In the genomic region with DNA sequence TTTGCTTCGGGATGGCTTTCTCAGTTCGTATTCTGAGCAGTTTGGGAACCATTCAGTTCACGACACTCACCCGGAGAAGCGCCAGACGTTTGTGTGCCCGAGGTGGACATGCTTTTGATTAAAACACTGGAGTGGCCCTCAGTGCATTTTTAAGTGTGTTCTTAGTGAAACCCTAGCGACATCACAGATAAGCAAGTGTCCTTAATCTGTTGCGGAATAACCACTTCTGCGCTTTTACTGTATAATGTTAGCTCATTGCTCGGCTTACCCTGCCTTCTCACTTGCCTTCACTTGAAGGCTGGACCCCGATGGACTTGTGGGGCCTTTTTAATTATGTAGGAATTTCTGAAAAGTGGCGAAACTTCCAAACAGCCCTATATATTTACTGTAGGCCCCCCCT, we compare ENCODE assay signal across 8 mouse cellular contexts. TPM values are rescaled to one million over a fixed set of nuclear protein-coding genes. Genes with fewer than 3 reads are reported as not detected.
DNase-seq lines count a peak whose midpoint lies in the region; ATAC-seq and TF ChIP-seq lines count a peak whose summit lies in the region.

No protein-coding gene starts in this region.

- H3K9ac ChIP-seq in heart, postnatal 0 days (replicated peaks; ENCODE audit: low read depth, low read length), result peak overlapping the region; percentile 87
- H3K9ac ChIP-seq in hindbrain, embryonic 13.5 days, result peak overlapping the region; percentile 96
- peak overlapping the region; percentile 73 for H3K9ac ChIP-seq in midbrain, embryonic 11.5 days (ENCODE audit: low read length)

- no peaks in the 10 kb centered on the region for H3K9me3 ChIP-seq in heart, postnatal 0 days (replicated peaks; ENCODE audit: control insufficient read depth, low read length)
- no peaks in the 10 kb centered on the region for H3K9me3 ChIP-seq in hindbrain, embryonic 13.5 days
- H3K9me3 ChIP-seq in midbrain, embryonic 11.5 days (ENCODE audit: control insufficient read depth, low read length), result no peaks in the 10 kb centered on the region

- TF ChIP-seq POLR2A in bone marrow, adult 2 months (IDR thresholded peaks at IDR 0.05; ENCODE audit: borderline replicate concordance, control insufficient read depth, low read depth, low read length), result no peak

- H3K36me3 ChIP-seq in heart, postnatal 0 days (replicated peaks; ENCODE audit: control insufficient read depth, insufficient read depth, low read length), result peaks cover 33% of the 10 kb centered on the region
- peaks cover 46% of the 10 kb centered on the region for H3K36me3 ChIP-seq in hindbrain, embryonic 13.5 days
- H3K36me3 ChIP-seq in midbrain, embryonic 11.5 days (ENCODE audit: control insufficient read depth, insufficient read depth, low read length), result peaks cover 2% of the 10 kb centered on the region

- whole genome bisulfite sequencing in heart, postnatal 0 days, result 3% methylated on average over 13 of the region's 13 CpGs
- 3% methylated on average over 13 of the region's 13 CpGs for WGBS in bone marrow, adult 2 months
- WGBS in hindbrain, embryonic 13.5 days, result 8% methylated on average over 13 of the region's 13 CpGs
- 6% methylated on average over 13 of the region's 13 CpGs for WGBS in midbrain, embryonic 11.5 days

- TF ChIP-seq CTCF in heart, postnatal 0 days (IDR thresholded peaks at IDR 0.05; ENCODE audit: low read depth), result no peak
- no peak for TF ChIP-seq CTCF in bone marrow, adult 2 months (IDR thresholded peaks at IDR 0.05; ENCODE audit: control insufficient read depth, insufficient read depth, low read length)

- H3K27ac ChIP-seq in heart, postnatal 0 days (ENCODE audit: low read depth), result peak overlapping the region; percentile 90
- H3K27ac ChIP-seq in bone marrow, adult 2 months (ENCODE audit: control insufficient read depth, insufficient read depth, low read depth, low read length, poor library complexity), result peak overlapping the region; percentile 88
- H3K27ac ChIP-seq in hindbrain, embryonic 13.5 days, result peak overlapping the region; percentile 96
- H3K27ac ChIP-seq in midbrain, embryonic 11.5 days (ENCODE audit: low read depth, low read length), result peak overlapping the region; percentile 70; the same call in 1 of the 2 replicates

- H3K4me2 ChIP-seq in heart, postnatal 0 days (ENCODE audit: low read depth, low read length), result peak overlapping the region; percentile 70
- H3K4me2 ChIP-seq in hindbrain, embryonic 13.5 days, result peak overlapping the region; percentile 89
- H3K4me2 ChIP-seq in midbrain, embryonic 11.5 days, result peak overlapping the region; percentile 74

- H3K4me3 ChIP-seq in heart, postnatal 0 days (ENCODE audit: low read depth, low read length), result peak overlapping the region; percentile 69
- H3K4me3 ChIP-seq in bone marrow, adult 2 months (replicated peaks; ENCODE audit: control insufficient read depth, low read depth, low read length), result peak overlapping the region; percentile 93
- H3K4me3 ChIP-seq in hindbrain, embryonic 13.5 days, result peak overlapping the region; percentile 85
- H3K4me3 ChIP-seq in midbrain, embryonic 11.5 days (ENCODE audit: low read depth, low read length), result peak overlapping the region; percentile 70

- H3K4me1 ChIP-seq in heart, postnatal 0 days (ENCODE audit: control insufficient read depth, insufficient read depth), result peaks cover 3% of the 10 kb centered on the region; the same call in 1 of the 2 replicates
- H3K4me1 ChIP-seq in bone marrow, adult 2 months (ENCODE audit: control insufficient read depth, insufficient read depth, low read length), result no peaks in the 10 kb centered on the region
- H3K4me1 ChIP-seq in hindbrain, embryonic 13.5 days (replicated peaks), result peaks cover 26% of the 10 kb centered on the region
- H3K4me1 ChIP-seq in midbrain, embryonic 11.5 days (ENCODE audit: control insufficient read depth, insufficient read depth, low read length), result peaks cover 9% of the 10 kb centered on the region; the same call in 1 of the 2 replicates

- no peak for TF ChIP-seq EP300 in heart, postnatal 0 days (IDR thresholded peaks at IDR 0.05; ENCODE audit: low read depth)

- H3K27me3 ChIP-seq in heart, postnatal 0 days (ENCODE audit: control insufficient read depth, insufficient read depth, low read length), result no peaks in the 10 kb centered on the region
- no peaks in the 10 kb centered on the region for H3K27me3 ChIP-seq in hindbrain, embryonic 13.5 days
- no peaks in the 10 kb centered on the region for H3K27me3 ChIP-seq in midbrain, embryonic 11.5 days (ENCODE audit: control insufficient read depth, insufficient read depth, low read length)

- no peak for DNase-seq in heart, postnatal 0 days (ENCODE audit: low spot score)
- no peak for DNase-seq in heart, adult 18-20 months
- no peak for DNase-seq in midbrain, embryonic 11.5 days (ENCODE audit: low spot score, missing footprints)
- no peak for DNase-seq in adrenal gland, adult 18-20 months (ENCODE audit: low spot score in 2 of 2)
- no peak for DNase-seq in right cerebral cortex, postnatal 36 days (ENCODE audit: low spot score in 2 of 2)
- DNase-seq in left cerebral cortex, adult 8-10 months (ENCODE audit: low spot score in 2 of 2), result no peak

- ATAC-seq in heart, postnatal 0 days (ENCODE audit: insufficient read depth, low read depth), result no peak
- ATAC-seq in hindbrain, embryonic 13.5 days (ENCODE audit: low FRiP score), result no peak
- ATAC-seq in midbrain, embryonic 11.5 days (ENCODE audit: low FRiP score), result no peak; the same call in 1 of the 2 replicates

RNA-seq across cellular contexts. Expression of a gene that starts 0.7 kb away (rescaled TPM):
- total RNA-seq in heart, postnatal 0 days (2014; rRNA removed; ENCODE audit: low replicate concordance), result 40.2 and 49.1 TPM in 2 replicates
- polyA plus RNA-seq in heart, postnatal 0 days (2015; fragmentation: Nextera tagmentation; extraction: Ambion mirVana), result 21.8 and 23.8 TPM in 2 replicates
- 10 to 100 TPM; 25.3 to 26.5 TPM for total RNA-seq in heart, adult 18-20 months (2021)
- 12.1 and 12.9 TPM in 2 replicates for polyA plus RNA-seq in bone marrow, adult 2 months (2011; ENCODE audit: insufficient read depth, insufficient read length, low replicate concordance, missing spikeins)
- polyA plus RNA-seq in hindbrain, embryonic 13.5 days (2015; fragmentation: Nextera tagmentation; extraction: Ambion mirVana), result 56.6 and 57.9 TPM in 2 replicates
- polyA plus RNA-seq in midbrain, embryonic 11.5 days (2014; fragmentation: Nextera tagmentation; extraction: Ambion mirVana), result 59.5 and 61.7 TPM in 2 replicates
- total RNA-seq in adrenal gland, adult 18-20 months (2021), result 10 to 100 TPM; 22.9 to 26.6 TPM
- 10 to 100 TPM; 33.4 to 38.7 (median 36.3) TPM for total RNA-seq in left cerebral cortex, adult 8-10 months (2022)

RNA-seq across cellular contexts. Expression of a gene that starts 0.7 kb away (rescaled TPM):
- total RNA-seq in heart, postnatal 0 days (2014; rRNA removed; ENCODE audit: low replicate concordance), result 22.4 and 38.3 TPM in 2 replicates
- 13.5 and 14.9 TPM in 2 replicates for polyA plus RNA-seq in heart, postnatal 0 days (2015; fragmentation: Nextera tagmentation; extraction: Ambion mirVana)
- 10 to 100 TPM in 1 of 2 experiments, 1 to 10 TPM in 1; 9.8 to 11.0 TPM for total RNA-seq in heart, adult 18-20 months (2021)
- polyA plus RNA-seq in bone marrow, adult 2 months (2011; ENCODE audit: insufficient read depth, insufficient read length, low replicate concordance, missing spikeins), result 23.9 and 53.8 TPM in 2 replicates
- 39.2 and 42.0 TPM in 2 replicates for polyA plus RNA-seq in hindbrain, embryonic 13.5 days (2015; fragmentation: Nextera tagmentation; extraction: Ambion mirVana)
- polyA plus RNA-seq in midbrain, embryonic 11.5 days (2014; fragmentation: Nextera tagmentation; extraction: Ambion mirVana), result 41.5 and 42.2 TPM in 2 replicates
- 10 to 100 TPM; 24.1 to 25.4 TPM for total RNA-seq in adrenal gland, adult 18-20 months (2021)
- total RNA-seq in left cerebral cortex, adult 8-10 months (2022), result 10 to 100 TPM; 24.6 to 29.9 (median 29.5) TPM

RNA-seq across cellular contexts. Expression of a gene that starts 42.8 kb away (rescaled TPM):
- total RNA-seq in heart, postnatal 0 days (2014; rRNA removed; ENCODE audit: low replicate concordance), result 15.6 and 18.6 TPM in 2 replicates
- 15.4 and 18.2 TPM in 2 replicates for polyA plus RNA-seq in heart, postnatal 0 days (2015; fragmentation: Nextera tagmentation; extraction: Ambion mirVana)
- 10 to 100 TPM in 1 of 2 experiments, 1 to 10 TPM in 1; 8.8 to 11.5 TPM for total RNA-seq in heart, adult 18-20 months (2021)
- polyA plus RNA-seq in bone marrow, adult 2 months (2011; ENCODE audit: insufficient read depth, insufficient read length, low replicate concordance, missing spikeins), result 3.7 and 8.3 TPM in 2 replicates
- 66.4 and 71.4 TPM in 2 replicates for polyA plus RNA-seq in hindbrain, embryonic 13.5 days (2015; fragmentation: Nextera tagmentation; extraction: Ambion mirVana)
- polyA plus RNA-seq in midbrain, embryonic 11.5 days (2014; fragmentation: Nextera tagmentation; extraction: Ambion mirVana), result 88.3 and 89.4 TPM in 2 replicates
- total RNA-seq in adrenal gland, adult 18-20 months (2021), result 10 to 100 TPM; 21.5 to 28.0 TPM
- total RNA-seq in left cerebral cortex, adult 8-10 months (2022), result 10 to 100 TPM; 18.6 to 27.4 (median 23.4) TPM
